Mouse (Mus musculus) large intestine, adult 2 months (tissue): ENCODE data around the gene Smc6. TPM values are rescaled to one million over a fixed set of nuclear protein-coding genes. Genes with fewer than 3 reads are reported as not detected.

Experiments
- DNase-seq: peaks from one replicate; pipeline ENCODE4 v3.0.0-alpha.2; 2012; ENCODE audit warnings: low read depth, low spot score
- WGBS: fragments of 180-500 bp; shearing (Covaris S2); methylation state at CpG from one replicate; pipeline ENCODE4 v1.1.7; 2018; 5-methylcytosine and 5-hydroxymethylcytosine counted together
- polyA plus RNA-seq: library from polyadenylated mRNA; depleted of rRNA; stranded (reverse); fragments of >200 nt; gene quantifications from 2 replicates; pipeline ENCODE4 v1.2.3, GENCODE M21; 2012; rRNA removed

The Smc6 gene
- polyA plus RNA-seq, 1 experiment = 8.2 TPM

GRCm38 (mm10) chr12:11367099-11367765 lies 101.5 kb downstream of the Smc6 start:
- WGBS = 57% methylated on average over 3 of the region's 3 CpGs

More at GRCm38 (mm10) chr12:11367099-11367765, 101.5 kb downstream of the Smc6 start:
- no peak for DNase-seq

Other genes starting within 250 kb of the Smc6 start
- gene Kcns3, start 114.8 kb upstream of the Smc6 start, polyA plus RNA-seq = 0.81 and 0.95 TPM in 2 replicates
- gene Msgn1, start 56.9 kb upstream of the Smc6 start, polyA plus RNA-seq = not detected in 2 replicates
- gene Gen1, start 85 bp upstream of the Smc6 start, polyA plus RNA-seq = 0.56 and 1.2 TPM in 2 replicates
- gene Vsnl1, start 170.7 kb downstream of the Smc6 start, polyA plus RNA-seq = 0.16 and 0.19 TPM in 2 replicates
- gene Rad51ap2, start 190.2 kb downstream of the Smc6 start, polyA plus RNA-seq = not detected in 2 replicates